Mouse (Mus musculus): ENCODE measurements at regions not wholly inside any gene's neighbourhood (a gene's known extent, or its start where the extent isn't known, plus 50 kb on each side); places are given as distances from the start of the nearest gene placed in this dataset.
"Not testable (repeated sequence)": the region's sequence is repeated elsewhere in the genome, so short reads cannot be mapped to it uniquely, and the experiment has no call there.

GRCm38 (mm10) chr3:83416536-83416935, 288.8 kb downstream of the Dchs2 start:
- DNase-seq (ENCODE audit: low read depth, low spot score): peak; percentile 16

- DNase-seq (ENCODE audit: low read depth, low spot score): no peak
These were observed 296.5 kb downstream of the Dchs2 start for GRCm38 (mm10) chr3:83424267-83424666.

- no peak for DNase-seq (ENCODE audit: low read depth, low spot score)
These were observed 301.6 kb downstream of the Dchs2 start for GRCm38 (mm10) chr3:83429376-83429775.

GRCm38 (mm10) chr3:83446154-83446667, 318.5 kb downstream of the Dchs2 start:
- no peak for DNase-seq (ENCODE audit: low read depth, low spot score)

- DNase-seq (ENCODE audit: low read depth, low spot score): no peak
These were observed 315.5 kb upstream of the Sfrp2 start for GRCm38 (mm10) chr3:83450662-83451061.

- no peak for DNase-seq (ENCODE audit: low read depth, low spot score)
These were observed 314.8 kb upstream of the Sfrp2 start for GRCm38 (mm10) chr3:83451317-83451716.

GRCm38 (mm10) chr3:83453462-83453861, 312.7 kb upstream of the Sfrp2 start:
- no peak for DNase-seq (ENCODE audit: low read depth, low spot score)

- DNase-seq (ENCODE audit: low read depth, low spot score): no peak
These were observed 307.7 kb upstream of the Sfrp2 start for GRCm38 (mm10) chr3:83458450-83458849.

- no peak for DNase-seq (ENCODE audit: low read depth, low spot score)
These were observed 286.9 kb upstream of the Sfrp2 start for GRCm38 (mm10) chr3:83479251-83479650.

- peak; percentile 15 for DNase-seq (ENCODE audit: low read depth, low spot score)
These were observed 285.9 kb upstream of the Sfrp2 start for GRCm38 (mm10) chr3:83480176-83480575.

- no peak for DNase-seq (ENCODE audit: low read depth, low spot score)
These were observed 279.9 kb upstream of the Sfrp2 start for GRCm38 (mm10) chr3:83486192-83486716.

- DNase-seq (ENCODE audit: low read depth, low spot score): peak; percentile 25
These were observed 270.5 kb upstream of the Sfrp2 start for GRCm38 (mm10) chr3:83495584-83495983.

- DNase-seq (ENCODE audit: low read depth, low spot score): no peak
These were observed 262.2 kb upstream of the Sfrp2 start for GRCm38 (mm10) chr3:83503901-83504300.

- DNase-seq (ENCODE audit: low read depth, low spot score): no peak
These were observed 249.5 kb upstream of the Sfrp2 start for GRCm38 (mm10) chr3:83516614-83517013.

GRCm38 (mm10) chr3:83517914-83518635, 248.0 kb upstream of the Sfrp2 start:
- DNase-seq (ENCODE audit: low read depth, low spot score): no peak

- DNase-seq (ENCODE audit: low read depth, low spot score): no peak
These were observed 235.8 kb upstream of the Sfrp2 start for GRCm38 (mm10) chr3:83530243-83530847.

GRCm38 (mm10) chr3:83536624-83537023, 229.5 kb upstream of the Sfrp2 start:
- not testable (repeated sequence) for DNase-seq (ENCODE audit: low read depth, low spot score)

- no peak for DNase-seq (ENCODE audit: low read depth, low spot score)
These were observed 228.9 kb upstream of the Sfrp2 start for GRCm38 (mm10) chr3:83537231-83537630.

- no peak for DNase-seq (ENCODE audit: low read depth, low spot score)
These were observed 228.4 kb upstream of the Sfrp2 start for GRCm38 (mm10) chr3:83537711-83538110.

GRCm38 (mm10) chr3:83538898-83539297, 227.2 kb upstream of the Sfrp2 start:
- no peak for DNase-seq (ENCODE audit: low read depth, low spot score)

- DNase-seq (ENCODE audit: low read depth, low spot score): no peak
These were observed 224.9 kb upstream of the Sfrp2 start for GRCm38 (mm10) chr3:83540997-83541932.

Measured in R1 (cell line).